Mouse (Mus musculus): Measurements from ENCODE around the gene Atp5e.

The Atp5e gene

DNA sequence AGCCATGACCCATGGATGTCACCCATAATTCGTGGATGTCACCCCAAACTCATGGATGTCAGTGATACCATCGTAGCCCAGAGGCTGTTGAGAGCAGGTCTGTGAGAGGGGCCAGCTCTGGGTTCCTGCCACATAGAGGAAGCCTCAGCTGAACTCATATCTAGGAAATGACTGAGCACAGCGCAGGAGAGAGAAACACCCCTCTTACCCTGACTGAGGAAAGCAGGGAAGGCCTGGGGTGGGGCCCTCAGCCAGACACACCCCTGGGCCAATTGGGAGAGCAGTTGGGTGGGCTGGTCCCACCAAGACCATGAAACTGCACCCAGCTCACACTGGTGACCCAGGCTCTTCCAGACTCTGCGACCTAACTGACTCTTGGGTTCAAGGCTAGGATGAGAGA, 13.6 kb downstream of the Atp5e start, which contains the start of gene Tubb1:
TSS of gene Tubb1 (plus strand) at position 343 of the 400 bp plus-strand sequence.
- in situ Hi-C loops (cut with MboI, MseI) = loop anchor here (10.0 to 25.0 kb wide), 2 partner anchors 126 to 788 kb away; partner anchors contain the start of gene Rab22a

DNA sequence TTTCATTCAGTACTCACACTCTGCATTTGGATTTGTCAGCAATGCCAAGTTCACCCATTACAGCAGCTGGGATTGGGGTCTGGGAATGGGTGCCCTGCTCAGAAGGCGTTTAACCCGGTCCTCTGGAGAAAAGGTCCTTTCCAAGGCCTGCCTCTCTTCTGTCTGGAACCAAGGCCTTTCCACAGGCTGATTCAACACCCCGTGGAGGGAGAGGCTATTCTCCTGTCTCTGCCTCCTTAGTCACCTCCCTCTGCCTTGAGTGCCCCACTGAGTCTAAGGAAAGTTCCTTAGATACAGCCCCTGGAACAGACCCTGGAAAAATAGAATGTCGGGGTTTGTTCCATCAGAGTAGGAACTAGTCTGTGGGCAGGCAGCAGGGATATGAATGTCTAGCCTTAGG, 15.5 kb downstream of the Atp5e start:
- in situ Hi-C loops (cut with MboI, MseI) = no loop called here

DNA sequence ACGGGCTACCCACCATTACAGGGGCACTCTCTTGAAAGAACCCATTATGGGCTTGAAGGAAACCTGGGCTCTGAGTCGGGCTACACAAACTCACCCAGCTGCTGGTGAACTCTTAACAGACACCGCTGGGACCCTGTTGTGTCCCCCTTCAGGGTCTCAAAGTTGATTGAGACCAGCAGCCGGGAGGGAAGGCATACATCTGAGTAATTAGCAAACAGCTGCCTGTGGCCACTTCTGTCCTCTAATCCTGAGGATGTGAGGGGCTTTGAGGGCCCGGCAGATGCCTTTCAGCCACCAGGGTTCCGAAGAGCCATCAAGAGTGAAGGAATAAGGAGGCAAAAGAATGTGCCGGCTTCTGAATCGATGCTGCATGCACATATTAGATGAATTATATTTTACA, 17.0 kb downstream of the Atp5e start:
- in situ Hi-C loops (cut with MboI, MseI) = no loop called here

DNA sequence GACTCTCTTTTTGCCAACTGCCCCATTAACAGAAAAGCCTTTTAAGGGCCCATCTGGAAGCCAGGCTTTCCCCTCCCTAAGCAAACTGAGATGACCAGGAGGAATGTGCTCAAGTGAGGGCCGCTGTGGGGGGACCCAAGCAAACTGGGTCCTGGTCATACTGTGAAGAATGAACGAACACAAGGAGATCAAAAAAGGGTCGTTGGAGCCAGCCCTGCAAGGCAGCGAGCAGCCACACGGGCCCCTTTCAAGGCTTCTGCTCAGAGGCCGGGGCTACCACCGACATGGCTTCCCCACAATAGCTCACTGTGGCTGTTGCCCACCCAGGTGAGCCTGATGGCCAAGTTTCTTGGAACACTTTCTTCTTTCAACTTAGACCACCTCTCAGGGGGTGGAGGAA, 17.4 kb downstream of the Atp5e start:
- in situ Hi-C loops (cut with MboI, MseI) = no loop called here

DNA sequence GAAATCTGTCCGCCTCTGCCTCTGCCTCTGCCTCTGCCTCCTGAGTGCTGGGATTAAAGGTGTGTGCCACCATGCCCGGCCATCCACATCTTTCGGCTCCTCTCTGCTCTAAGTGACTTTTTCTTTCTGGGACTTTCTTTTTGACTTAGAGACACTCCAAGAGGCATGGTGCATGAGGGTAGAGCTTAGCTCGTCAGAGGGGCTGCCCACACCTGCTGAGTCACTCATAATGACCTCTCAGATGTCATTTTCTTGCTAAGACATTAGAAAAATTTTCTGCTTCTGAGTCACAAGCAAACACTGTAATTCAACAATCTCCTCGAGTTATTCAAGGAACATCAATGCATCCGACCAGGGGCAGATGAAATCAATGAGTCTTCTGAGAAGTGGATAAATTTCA, 18.9 kb downstream of the Atp5e start:
- in situ Hi-C loops (cut with MboI, MseI) = no loop called here

DNA sequence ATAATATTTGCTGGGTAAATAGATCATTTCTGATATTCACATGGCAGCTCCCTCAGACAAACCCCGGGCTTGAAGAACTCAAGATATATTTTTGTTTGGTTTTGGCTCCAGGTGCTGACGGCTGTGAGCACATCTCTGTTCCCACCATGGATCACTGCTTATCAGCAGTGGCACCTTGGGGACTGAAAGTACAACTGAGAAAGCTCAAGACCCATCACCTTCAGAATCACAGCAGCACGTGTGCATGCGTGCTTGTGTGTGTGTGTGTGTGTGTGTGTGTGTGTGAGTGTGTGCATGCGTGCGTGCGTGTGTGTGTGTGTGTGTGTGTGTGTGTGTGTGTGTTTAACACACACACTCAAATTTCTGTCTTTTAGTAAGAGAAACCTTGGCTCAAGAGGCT, 19.5 kb downstream of the Atp5e start:
- in situ Hi-C loops (cut with MboI, MseI) = no loop called here

DNA sequence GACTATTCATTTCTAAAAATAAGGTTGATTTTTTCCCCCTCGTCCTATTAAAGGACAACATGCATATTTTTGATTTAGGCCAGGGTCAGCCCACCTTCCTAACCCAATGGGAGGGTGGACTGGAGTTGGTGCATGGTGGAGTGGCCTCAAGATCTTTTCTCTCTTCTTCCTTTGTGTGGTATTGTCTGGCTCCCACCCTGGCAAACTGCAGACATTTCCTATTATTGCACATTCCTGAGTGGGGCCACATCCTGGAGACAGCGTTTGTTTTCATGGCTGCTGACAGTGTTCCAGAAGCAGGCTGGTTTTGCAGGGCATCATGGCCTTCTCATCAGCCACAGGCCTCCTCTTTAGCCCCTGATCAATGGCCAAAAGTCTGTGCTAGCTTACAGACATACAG, 20.9 kb downstream of the Atp5e start:
- in situ Hi-C loops (cut with MboI, MseI) = no loop called here

DNA sequence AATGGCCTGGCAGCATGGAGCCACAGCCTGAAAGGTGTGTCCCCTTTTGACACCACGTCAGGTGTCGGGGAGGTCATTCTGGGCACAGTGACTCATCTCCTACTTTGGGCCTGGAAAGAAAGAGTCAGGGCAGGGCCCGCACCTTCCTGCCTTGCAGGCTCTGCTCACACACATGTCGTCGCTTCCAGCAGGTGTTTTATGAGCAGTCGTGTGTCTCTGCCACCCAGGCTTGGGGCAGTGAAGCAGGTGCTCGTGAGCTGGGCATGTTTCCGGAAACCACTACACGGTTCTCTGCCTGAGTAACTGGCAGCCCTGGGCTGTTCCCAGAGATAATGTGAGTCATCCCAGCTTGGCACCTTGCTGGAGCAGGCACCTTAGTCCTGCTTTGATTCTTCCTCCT, 21.4 kb downstream of the Atp5e start:
- in situ Hi-C loops (cut with MboI, MseI) = no loop called here

DNA sequence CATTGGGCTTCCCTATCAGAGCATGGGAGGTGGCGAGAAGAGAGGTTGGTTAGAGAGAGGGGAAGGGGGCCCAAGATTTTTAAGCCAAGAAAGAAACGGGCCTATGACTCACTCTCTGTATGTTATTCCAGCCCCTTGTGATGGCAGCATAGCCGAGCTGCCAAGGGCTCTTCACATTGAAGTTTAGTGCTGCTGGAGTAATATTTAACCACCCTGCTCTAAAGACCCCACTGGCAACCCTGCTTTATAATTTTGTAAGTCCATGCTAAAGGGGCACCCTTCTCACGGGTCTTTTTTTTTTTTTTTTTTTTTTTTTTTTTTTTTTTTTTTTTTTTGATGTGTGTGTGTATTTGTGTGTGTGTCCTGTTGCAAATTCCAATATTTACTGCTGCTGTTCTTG, 22.0 kb downstream of the Atp5e start:
- in situ Hi-C loops (cut with MboI, MseI) = no loop called here

DNA sequence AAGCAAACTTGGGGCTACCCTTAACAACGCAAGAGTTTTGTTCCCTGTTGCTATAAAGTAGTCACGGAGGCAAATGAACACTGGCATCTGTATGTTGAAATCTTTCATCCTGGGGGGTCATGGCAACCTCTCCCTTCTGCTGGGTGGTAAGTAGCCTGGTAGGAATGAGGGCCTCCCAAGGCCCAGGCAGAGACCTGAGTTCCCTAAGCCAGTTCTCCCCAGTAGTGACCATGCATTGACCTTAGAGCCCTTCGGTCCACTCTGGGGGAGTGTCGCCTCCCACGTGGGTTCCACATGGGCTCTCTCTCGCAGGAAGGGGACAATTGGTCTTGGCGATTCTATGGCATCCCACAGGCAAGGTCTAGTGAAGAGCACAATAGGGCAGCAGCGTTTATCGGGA, 23.9 kb downstream of the Atp5e start:
- in situ Hi-C loops (cut with MboI, MseI) = loop anchor here (5.0 kb wide), 1 partner anchor 32 kb away; the partner anchor contains the start of gene Prelid3b

DNA sequence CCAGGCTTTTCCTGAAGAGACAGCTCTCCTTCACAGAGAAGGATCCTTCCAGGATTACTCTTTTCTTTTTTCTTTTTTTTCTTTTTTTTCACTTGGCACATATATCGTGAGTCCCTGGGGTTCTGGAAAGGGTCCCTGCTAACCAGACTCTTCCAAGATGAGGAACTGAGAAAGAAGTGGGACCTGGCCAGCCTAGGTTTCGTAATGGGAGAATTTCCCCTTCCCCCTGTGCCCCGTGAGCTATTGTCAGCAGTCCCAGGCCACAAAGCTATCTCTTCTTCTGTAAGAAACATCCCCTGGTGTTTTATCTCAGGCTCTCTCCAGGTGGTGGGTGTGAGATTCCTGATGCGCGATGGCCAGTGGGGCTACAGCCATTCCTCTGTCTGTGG, 24.5 kb downstream of the Atp5e start:
- in situ Hi-C loops (cut with MboI, MseI) = loop anchor here (5.0 kb wide), 1 partner anchor 33 kb away; the partner anchor contains the start of gene Prelid3b

DNA sequence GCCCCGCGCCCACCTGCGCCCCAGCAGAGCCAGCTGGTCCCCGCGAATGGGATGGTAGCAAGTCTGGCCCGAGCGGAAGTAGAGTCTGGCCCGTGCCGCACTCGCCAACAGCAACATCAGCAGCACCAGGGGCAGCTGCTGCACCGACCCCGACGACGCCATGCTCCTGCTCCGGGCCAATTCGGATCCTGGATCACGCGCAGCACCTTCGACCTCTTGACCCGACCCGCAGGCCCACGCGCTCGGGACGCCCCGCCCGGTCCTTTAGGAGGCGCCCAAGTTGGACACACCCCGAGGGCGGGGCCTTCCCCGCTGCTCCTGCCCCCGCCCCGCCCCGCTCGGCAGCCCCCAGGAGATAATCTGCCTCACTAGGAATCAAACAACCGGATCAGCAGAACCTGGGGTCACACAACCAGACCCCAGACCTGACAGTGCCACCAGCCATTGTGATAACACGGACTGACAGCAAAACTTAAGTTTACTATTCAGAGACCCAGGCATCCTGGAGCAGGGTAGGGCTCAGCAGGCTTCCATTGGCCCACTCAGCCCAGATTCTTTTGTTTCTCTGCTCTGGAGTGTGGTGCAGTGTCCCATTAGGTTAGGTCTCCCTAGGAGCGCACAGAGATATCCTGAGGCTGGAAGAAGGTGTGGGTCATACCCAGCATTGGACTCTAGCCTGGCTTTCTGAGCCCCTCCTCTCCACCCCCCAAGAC, 25.0 kb downstream of the Atp5e start, which contains the start of gene Ctsz:
TSS of gene Ctsz (minus strand) at position 303 of the 713 bp plus-strand sequence.
- in situ Hi-C loops (cut with MboI, MseI) = loop anchor here (5.0 kb wide), 1 partner anchor 33 kb away; the partner anchor contains the start of gene Prelid3b

DNA sequence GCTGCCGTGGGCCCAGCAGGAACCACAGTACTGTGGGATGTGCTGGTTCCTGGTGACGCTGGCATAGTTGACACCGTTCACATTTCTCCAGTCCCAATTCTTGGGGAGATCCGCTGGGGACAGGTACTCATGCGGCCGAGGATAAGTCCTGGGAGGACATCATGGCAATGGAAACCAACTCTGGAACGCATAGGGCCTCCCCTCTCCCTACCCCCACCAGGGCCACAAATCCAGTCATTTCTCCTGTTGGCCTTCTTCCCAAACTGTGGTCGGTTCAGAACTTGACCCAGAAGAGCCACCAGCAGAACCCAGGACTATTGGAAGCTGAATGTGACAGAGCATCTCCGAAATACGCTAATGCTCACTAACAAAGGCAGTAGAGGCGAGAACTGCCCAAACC, 25.7 kb downstream of the Atp5e start:
- in situ Hi-C loops (cut with MboI, MseI) = loop anchor here (5.0 kb wide), 1 partner anchor 34 kb away; the partner anchor contains the start of gene Prelid3b

DNA sequence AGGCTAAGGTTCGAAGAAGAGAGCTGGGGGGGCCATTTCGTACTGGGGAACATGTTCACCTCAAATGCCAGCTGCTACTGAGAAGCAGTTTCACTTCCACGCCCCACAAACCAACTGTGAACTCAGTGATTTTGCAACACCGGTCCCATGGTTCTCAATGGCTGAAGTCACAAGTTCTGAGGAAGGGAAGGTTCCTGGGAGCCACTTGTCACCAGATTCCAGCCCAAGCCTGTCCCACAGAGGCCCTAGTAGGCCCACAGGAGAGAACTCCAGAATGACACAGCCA, 26.3 kb downstream of the Atp5e start:
- in situ Hi-C loops (cut with MboI, MseI) = loop anchor here (5.0 kb wide), 1 partner anchor 35 kb away; the partner anchor contains the start of gene Prelid3b

DNA sequence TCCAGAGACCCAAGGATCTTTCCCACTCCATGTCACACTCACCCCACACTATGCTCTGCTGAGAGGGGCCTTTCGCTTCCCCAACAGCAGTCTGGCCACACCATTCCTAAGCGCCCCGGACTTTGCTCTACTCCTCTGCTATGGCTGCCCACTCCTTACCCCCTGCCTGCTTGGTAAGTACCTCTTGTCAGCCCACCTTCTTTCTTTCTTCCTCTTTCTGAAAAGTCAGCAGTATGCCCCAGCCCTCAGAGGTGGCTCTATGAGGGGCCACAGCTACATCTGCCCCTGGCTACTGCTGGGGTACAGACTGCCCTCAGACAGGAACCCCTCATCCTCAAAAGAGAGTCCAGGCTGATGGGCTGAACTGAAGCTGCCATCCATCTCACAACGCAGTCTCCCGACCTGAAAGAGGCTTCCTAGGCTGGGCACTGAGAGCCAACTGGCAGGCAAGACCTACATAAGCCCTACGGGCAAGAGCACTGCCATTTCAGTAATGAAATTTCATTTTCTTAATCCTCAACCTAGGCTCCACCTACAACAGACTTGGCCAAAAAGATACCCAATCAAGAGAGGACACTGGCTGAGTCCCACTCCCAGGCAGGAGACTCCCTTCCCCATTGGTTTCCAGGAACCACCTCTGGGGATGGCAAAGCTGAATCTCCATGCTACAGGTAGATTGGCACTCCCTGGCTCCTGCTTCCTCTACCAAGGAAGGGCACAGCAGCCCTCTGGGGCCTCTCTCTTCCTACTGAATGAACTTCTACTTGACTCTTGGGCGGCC, 26.8 kb downstream of the Atp5e start:
- in situ Hi-C loops (cut with MboI, MseI) = loop anchor here (5.0 kb wide), 1 partner anchor 35 kb away; the partner anchor contains the start of gene Prelid3b

DNA sequence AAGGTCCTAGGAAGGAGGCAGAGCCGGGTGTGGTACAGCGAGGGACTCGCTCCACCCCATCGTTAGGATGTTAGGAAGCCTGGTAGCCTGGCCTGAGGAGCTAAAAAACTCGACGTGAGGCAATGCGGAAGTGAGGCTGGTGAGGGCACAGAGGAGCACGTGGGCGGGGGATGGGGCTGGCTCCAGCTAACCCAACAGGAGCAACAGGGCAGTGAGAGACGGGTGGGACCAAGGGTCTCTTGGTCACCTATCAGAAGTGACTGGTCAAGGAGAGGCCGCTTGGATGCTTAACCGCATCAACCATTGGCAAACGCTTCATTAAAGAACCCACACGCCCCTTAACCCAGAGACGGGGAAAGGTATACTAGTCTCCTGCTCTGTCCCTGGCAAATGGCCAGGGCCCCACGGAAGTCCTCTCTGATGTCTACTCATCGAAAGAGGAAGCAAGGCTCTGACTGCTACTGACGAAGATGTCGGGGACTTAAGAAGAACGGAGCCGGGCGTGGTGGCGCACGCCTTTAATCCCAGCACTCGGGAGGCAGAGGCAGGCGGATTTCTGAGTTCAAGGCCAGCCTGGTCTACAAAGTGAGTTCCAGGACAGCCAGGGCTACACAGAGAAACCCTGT, 27.7 kb downstream of the Atp5e start:
- in situ Hi-C loops (cut with MboI, MseI) = loop anchor here (5.0 kb wide), 1 partner anchor 36 kb away; the partner anchor contains the start of gene Prelid3b

DNA sequence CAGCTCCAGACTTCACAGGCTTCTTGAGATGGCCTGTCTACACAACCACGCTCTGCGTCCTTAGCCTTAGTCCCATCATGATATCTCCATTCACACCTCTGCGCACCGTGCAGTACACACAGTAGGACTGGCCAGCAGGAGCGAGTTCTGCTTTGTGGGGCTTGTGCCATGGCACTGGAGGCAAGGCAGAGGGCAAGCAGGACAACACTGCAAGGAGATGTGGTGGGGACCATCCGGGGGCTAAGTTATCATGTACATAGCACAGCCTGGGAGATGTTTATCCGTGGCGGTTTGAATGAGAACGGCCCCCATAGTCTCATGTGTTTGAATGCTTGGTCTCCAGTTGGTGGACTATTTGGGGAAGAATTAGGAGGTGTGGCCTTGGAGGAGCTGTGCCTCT, 29.0 kb downstream of the Atp5e start:
- in situ Hi-C loops (cut with MboI, MseI) = loop anchor here (5.0 kb wide), 1 partner anchor 37 kb away; the partner anchor contains the start of gene Prelid3b

DNA sequence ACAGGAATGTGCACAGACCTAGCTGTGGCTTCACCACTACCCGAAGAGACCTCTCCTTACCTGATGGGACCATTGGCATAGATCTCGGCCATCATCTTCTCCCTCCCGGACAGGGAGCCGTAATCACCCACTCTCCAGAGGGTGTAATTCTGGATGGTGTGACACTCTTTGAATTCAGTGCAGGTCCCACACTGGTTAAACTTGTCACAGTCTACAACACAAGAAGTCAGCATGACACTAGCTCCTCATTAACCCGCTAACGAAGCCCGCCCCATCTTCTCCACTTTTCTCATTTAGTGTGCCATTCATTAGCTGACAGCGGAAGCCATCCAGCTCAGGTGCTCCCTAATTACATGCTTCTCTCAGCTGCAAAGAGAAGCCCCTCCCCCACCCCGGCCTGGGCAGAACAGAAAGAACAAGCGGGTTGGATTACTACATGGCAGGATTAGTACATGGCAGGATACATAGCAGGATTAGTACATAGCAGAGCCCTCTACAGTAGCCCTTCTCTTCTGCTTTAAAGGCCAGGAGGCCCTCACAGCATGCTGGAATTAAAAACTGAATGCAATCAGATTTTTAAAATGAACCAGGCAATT, 34.8 kb downstream of the Atp5e start:
- in situ Hi-C loops (cut with MboI, MseI) = no loop called here

DNA sequence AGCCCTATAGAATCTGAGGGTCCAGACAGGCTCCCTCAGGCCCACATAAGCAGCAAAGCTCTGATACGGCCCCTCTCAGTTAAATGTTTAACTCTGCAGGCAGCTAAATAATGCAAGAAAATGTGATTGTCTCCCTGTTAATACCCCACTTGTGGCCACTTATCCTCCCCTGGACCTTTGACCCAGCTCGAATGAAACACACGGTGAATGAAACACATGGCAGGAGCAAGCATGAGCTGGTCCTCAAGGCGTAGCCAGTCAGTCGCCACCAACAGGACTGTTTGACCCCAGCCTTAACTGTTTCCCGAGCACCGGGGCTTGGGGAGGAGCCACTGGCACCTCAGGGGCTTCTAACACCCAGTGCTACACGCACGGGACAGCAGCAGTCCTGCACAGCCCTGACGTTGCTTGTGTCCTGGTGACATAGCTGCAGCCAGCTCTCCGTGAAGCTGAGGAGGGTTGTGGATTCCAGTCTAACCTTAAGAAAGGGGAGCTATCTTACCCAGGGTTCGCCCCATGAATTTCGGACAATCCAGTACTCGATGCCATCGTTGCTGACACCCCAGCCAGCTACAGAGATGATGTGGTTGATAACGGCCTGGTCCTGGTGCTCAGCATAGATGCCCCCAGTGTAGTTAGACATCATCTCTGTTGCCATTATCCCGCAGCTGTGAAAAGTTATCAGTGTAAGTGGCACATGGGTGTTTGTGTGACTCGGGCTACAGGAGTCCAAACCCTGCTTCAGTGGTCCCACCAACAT, 35.6 kb downstream of the Atp5e start:
- in situ Hi-C loops (cut with MboI, MseI) = no loop called here

DNA sequence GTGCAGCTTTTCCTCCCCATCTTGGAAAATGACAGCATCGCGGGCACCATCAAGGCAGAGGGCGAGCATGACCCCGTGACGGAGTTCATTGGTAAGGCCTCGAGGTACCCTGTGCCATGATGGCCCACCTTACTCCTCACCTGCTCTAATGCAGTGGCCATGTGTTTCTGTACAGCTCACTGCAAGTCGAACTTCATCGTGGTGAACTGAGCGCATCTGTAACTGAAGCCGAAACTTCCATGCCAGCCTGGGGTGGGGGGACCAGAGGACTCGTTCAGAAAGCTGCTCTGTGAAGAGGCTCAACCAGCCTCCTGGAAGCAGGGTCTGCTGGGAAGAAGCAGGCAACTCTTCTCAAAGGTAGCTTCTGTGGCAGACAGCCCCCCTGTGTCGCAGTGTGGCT, 37.0 kb downstream of the Atp5e start:
- in situ Hi-C loops (cut with MboI, MseI) = no loop called here

Measured in T-helper 1 cell (primary cell).